Mouse (Mus musculus): ENCODE measurements around the gene Kiss1r. TPM values are rescaled to one million over a fixed set of nuclear protein-coding genes. Genes with fewer than 3 reads are reported as not detected.

The Kiss1r gene
- total and polyA plus RNA-seq, 3 experiments = 0.10 to 1.5 (median 0.25) TPM

DNA sequence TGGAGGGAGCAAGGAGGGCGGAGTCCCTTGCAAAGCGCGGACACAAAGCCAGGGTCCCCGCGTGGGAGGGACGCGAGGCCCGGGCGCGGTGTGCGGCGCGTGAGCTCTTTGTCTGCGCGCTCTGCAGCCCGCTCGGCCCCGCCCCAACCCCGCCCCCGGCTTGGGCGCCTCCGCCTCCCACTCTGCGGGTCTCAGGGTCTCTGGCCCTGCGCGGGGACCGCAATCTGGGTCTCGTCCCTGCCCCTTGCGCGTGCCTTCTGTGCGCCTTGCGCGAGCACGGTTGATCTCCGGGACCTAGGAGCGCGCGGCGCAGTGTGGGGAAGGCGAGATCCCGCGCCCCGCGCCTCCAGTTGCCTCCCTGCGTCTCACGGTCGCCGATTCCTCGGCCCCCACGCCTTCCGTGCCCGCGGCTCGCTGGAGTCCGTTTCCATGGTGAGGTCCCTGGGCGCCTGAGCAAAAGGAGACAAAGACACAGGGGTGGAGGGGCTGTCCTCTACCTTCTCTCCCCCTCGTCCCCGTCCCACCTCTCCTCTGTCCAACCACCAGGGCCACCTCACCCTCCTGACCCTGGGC lies 42.4 kb upstream of the Kiss1r start, which contains the start of the genes Prtn3 and Plppr3:
Gene Prtn3 (plus strand): TSS at position 187 of the 573 bp plus-strand sequence.
Gene Plppr3 (minus strand): TSS at position 345 of the 573 bp plus-strand sequence.
- peak within 1 kb of the TSS; percentile 69 for H3K9ac ChIP-seq (ENCODE audit: low read depth, low read length)
- peak within 1 kb of the TSS; percentile 52 for H3K4me3 ChIP-seq
- peaks cover 7% of the 10 kb centered on the region for H3K4me1 ChIP-seq (ENCODE audit: control insufficient read depth, insufficient read depth, low read length)
- no peaks in the 10 kb centered on the region for H3K36me3 ChIP-seq (ENCODE audit: control insufficient read depth, insufficient read depth, low read length)
- no peaks in the 10 kb centered on the region for H3K79me2 ChIP-seq (replicated peaks; ENCODE audit: control insufficient read depth, insufficient read depth, low read length)
- peaks cover 4% of the 10 kb centered on the region; the same call in 1 of the 2 replicates for H3K27me3 ChIP-seq (ENCODE audit: control insufficient read depth, insufficient read depth, low read length)
- intact Hi-C loops (cut with DNase I) = no loop called here
- no peak within 1 kb of the TSS for H3K27ac ChIP-seq
- TF ChIP-seq POLR2A (IDR thresholded peaks at IDR 0.05; ENCODE audit: insufficient read depth, low read depth, low read length) (no peak), CTCF (IDR thresholded peaks at IDR 0.05) (no peak), EP300 (IDR thresholded peaks at IDR 0.05; ENCODE audit: insufficient read depth, low read depth, low read length) (no peak)
- DNase-seq = peak; percentile 27 to 43
- WGBS = under 1% methylated on average over 57 of the region's 57 CpGs

DNA sequence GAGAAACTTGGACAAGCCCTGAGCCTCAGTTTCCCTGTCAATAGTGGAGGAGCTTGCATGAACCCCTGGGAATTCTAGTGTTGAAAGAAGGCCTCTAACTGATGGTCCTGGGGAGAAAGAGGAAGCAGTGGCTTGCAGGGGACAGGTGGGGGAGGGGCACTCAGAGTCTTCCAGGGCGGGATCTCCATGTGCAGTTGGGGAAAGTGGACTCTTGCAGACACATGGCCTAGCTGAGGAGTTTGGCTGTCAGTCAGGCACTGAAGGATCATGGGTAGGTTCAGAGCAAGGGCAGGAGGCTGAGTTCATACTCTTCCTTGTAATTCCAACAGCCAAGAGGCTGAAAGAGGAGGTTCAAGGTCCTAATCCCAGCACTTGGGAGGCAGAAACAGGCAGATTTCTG lies 39.6 kb upstream of the Kiss1r start:
- Histone ChIP-seq H3K4me1 (ENCODE audit: control insufficient read depth, insufficient read depth, low read length) (peaks cover 7% of the 10 kb centered on the region), H3K36me3 (ENCODE audit: control insufficient read depth, insufficient read depth, low read length) (no peaks in the 10 kb centered on the region), H3K9ac (ENCODE audit: low read depth, low read length) (no peak overlapping the region), H3K4me3 (no peak overlapping the region), H3K79me2 (replicated peaks; ENCODE audit: control insufficient read depth, insufficient read depth, low read length) (no peaks in the 10 kb centered on the region), H3K27me3 (ENCODE audit: control insufficient read depth, insufficient read depth, low read length) (peaks cover 4% of the 10 kb centered on the region; the same call in 1 of the 2 replicates), H3K27ac (no peak overlapping the region)
- TF ChIP-seq CTCF (IDR thresholded peaks at IDR 0.05) (no peak), EP300 (IDR thresholded peaks at IDR 0.05; ENCODE audit: insufficient read depth, low read depth, low read length) (no peak), POLR2A (IDR thresholded peaks at IDR 0.05; ENCODE audit: insufficient read depth, low read depth, low read length) (no peak)
- intact Hi-C loops (cut with DNase I) = no loop called here
- WGBS = 61% methylated on average over 1 of the region's 1 CpGs
- DNase-seq = no peak

DNA sequence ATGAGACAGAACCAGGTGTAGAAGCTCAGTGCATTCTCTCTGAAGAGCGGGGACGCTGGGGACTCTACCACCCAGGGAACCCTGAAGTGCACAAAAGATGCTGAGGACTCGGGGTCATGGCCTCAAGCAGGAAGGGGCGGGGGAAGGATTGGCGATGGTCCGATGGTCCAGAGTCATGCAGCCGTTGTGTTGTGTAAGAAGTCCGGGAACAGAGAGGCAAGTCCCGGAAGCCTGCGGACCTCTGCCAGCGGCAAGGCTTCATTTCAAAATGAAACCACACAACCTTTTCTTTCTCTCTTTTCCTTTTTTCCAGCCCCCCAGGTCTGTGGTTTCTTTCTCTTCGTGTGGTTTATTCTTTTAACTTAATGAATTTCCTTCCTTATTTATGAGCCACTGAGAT lies 39.0 kb upstream of the Kiss1r start:
- H3K36me3 ChIP-seq (ENCODE audit: control insufficient read depth, insufficient read depth, low read length) = no peaks in the 10 kb centered on the region
- H3K9ac ChIP-seq (ENCODE audit: low read depth, low read length) = no peak overlapping the region
- H3K27ac ChIP-seq = peak overlapping the region; percentile 26; the same call in 1 of the 2 replicates
- no peak overlapping the region for H3K4me3 ChIP-seq
- H3K4me1 ChIP-seq (ENCODE audit: control insufficient read depth, insufficient read depth, low read length) = peaks cover 7% of the 10 kb centered on the region
- TF ChIP-seq EP300 (IDR thresholded peaks at IDR 0.05; ENCODE audit: insufficient read depth, low read depth, low read length) = 0 out of 2 replicates have a peak, but pooled peaks have one; percentile 39
- no peak for TF ChIP-seq CTCF (IDR thresholded peaks at IDR 0.05)
- peak; percentile 61 to 74 for DNase-seq
- no peaks in the 10 kb centered on the region for H3K79me2 ChIP-seq (replicated peaks; ENCODE audit: control insufficient read depth, insufficient read depth, low read length)
- peaks cover 4% of the 10 kb centered on the region; the same call in 1 of the 2 replicates for H3K27me3 ChIP-seq (ENCODE audit: control insufficient read depth, insufficient read depth, low read length)
- 32% methylated on average over 12 of the region's 12 CpGs for WGBS
- intact Hi-C loops (cut with DNase I) = no loop called here

DNA sequence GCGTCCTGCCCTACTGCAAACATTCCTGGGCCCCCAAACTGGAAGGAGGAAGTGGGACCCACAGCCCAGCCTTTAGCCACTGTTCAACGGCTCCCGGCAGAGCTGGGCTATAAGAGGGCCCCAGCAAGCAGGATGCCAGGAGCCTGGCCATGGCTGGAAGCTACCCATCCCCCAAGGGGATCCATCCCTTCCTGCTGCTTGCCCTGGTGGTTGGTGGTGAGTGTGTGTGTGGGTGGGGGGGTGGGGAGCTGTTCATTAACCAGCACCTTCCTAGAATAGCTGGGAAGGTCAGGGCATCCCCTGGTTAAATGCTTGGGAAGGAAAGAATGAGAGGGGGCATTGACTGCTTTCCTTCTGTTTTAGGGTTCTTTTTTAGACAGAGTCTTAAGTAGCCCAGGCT lies 37.2 kb upstream of the Kiss1r start:
- Histone ChIP-seq H3K27ac (no peak overlapping the region), H3K9ac (ENCODE audit: low read depth, low read length) (no peak overlapping the region), H3K79me2 (replicated peaks; ENCODE audit: control insufficient read depth, insufficient read depth, low read length) (no peaks in the 10 kb centered on the region), H3K27me3 (ENCODE audit: control insufficient read depth, insufficient read depth, low read length) (0 out of 2 replicates have a peak, but pooled peaks cover 1% of the 10 kb centered on the region), H3K36me3 (ENCODE audit: control insufficient read depth, insufficient read depth, low read length) (no peaks in the 10 kb centered on the region), H3K4me1 (ENCODE audit: control insufficient read depth, insufficient read depth, low read length) (peaks cover 6% of the 10 kb centered on the region), H3K4me3 (no peak overlapping the region)
- DNase-seq = no peak
- TF ChIP-seq EP300 (IDR thresholded peaks at IDR 0.05; ENCODE audit: insufficient read depth, low read depth, low read length) = no peak
- no peak for TF ChIP-seq CTCF (IDR thresholded peaks at IDR 0.05)
- TF ChIP-seq POLR2A (IDR thresholded peaks at IDR 0.05; ENCODE audit: insufficient read depth, low read depth, low read length) = no peak
- 45% methylated on average over 3 of the region's 3 CpGs for WGBS
- intact Hi-C loops (cut with DNase I) = no loop called here

DNA sequence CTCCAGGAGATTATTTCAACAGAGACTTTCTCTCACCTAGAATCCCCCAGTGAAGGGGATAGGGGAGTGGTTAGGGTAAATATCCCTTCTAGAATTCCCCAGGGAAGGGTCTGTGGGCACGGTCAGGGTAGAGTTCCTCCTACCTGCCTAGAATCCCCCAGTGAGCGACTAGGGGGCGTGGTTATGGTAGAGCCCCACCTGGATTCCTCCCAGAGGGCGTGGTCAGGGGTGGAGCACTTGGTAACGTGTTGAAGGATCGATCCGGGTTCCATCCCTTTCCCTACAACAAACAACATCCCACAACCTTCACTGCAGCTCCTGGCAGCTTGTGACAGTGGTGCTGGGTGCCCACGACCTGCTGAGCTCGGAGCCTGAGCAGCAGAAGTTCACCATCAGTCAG lies 36.0 kb upstream of the Kiss1r start:
- no peak overlapping the region for H3K9ac ChIP-seq (ENCODE audit: low read depth, low read length)
- no peaks in the 10 kb centered on the region for H3K27me3 ChIP-seq (ENCODE audit: control insufficient read depth, insufficient read depth, low read length)
- no peak for DNase-seq
- no peak overlapping the region for H3K27ac ChIP-seq
- TF ChIP-seq POLR2A (IDR thresholded peaks at IDR 0.05; ENCODE audit: insufficient read depth, low read depth, low read length) = no peak
- no peak for TF ChIP-seq CTCF (IDR thresholded peaks at IDR 0.05)
- no peak for TF ChIP-seq EP300 (IDR thresholded peaks at IDR 0.05; ENCODE audit: insufficient read depth, low read depth, low read length)
- 45% methylated on average over 9 of the region's 9 CpGs for WGBS
- no peaks in the 10 kb centered on the region for H3K79me2 ChIP-seq (replicated peaks; ENCODE audit: control insufficient read depth, insufficient read depth, low read length)
- H3K36me3 ChIP-seq (ENCODE audit: control insufficient read depth, insufficient read depth, low read length) = no peaks in the 10 kb centered on the region
- peaks cover 6% of the 10 kb centered on the region for H3K4me1 ChIP-seq (ENCODE audit: control insufficient read depth, insufficient read depth, low read length)
- no peak overlapping the region for H3K4me3 ChIP-seq
- intact Hi-C loops (cut with DNase I) = loop anchor here (5.0 kb wide), 1 partner anchor 48 kb away; no protein-coding TSS in a partner anchor

DNA sequence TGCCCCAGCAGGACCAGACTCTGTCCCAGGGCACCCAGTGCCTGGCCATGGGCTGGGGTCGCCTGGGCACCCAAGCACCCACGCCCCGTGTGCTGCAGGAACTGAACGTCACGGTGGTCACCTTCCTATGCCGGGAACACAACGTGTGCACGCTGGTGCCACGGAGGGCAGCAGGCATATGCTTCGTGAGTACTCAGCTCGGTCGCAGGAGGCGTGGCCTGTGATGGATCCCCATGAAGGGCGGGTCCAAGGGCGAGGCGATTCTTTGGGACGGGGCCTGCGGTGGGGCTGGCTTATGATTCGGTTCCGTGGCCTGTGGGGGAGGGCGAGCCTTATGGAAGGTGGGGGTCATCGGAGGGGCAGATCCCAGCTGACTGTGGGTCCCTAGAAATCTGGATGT lies 34.8 kb upstream of the Kiss1r start:
- Histone ChIP-seq H3K27me3 (ENCODE audit: control insufficient read depth, insufficient read depth, low read length) (no peaks in the 10 kb centered on the region), H3K36me3 (ENCODE audit: control insufficient read depth, insufficient read depth, low read length) (no peaks in the 10 kb centered on the region), H3K9ac (ENCODE audit: low read depth, low read length) (0 out of 2 replicates have a peak overlapping the region, but pooled peaks have one; percentile 16), H3K4me1 (ENCODE audit: control insufficient read depth, insufficient read depth, low read length) (peaks cover 6% of the 10 kb centered on the region), H3K27ac (no peak overlapping the region), H3K4me3 (no peak overlapping the region), H3K79me2 (replicated peaks; ENCODE audit: control insufficient read depth, insufficient read depth, low read length) (no peaks in the 10 kb centered on the region)
- DNase-seq = no peak
- intact Hi-C loops (cut with DNase I) = loop anchor here (2.0 to 5.0 kb wide), 2 partner anchors 25 to 50 kb away; no protein-coding TSS in a partner anchor
- TF ChIP-seq EP300 (IDR thresholded peaks at IDR 0.05; ENCODE audit: insufficient read depth, low read depth, low read length) (no peak), POLR2A (IDR thresholded peaks at IDR 0.05; ENCODE audit: insufficient read depth, low read depth, low read length) (no peak), CTCF (IDR thresholded peaks at IDR 0.05) (no peak)
- 12% methylated on average over 22 of the region's 22 CpGs for WGBS

Measured in heart, adult 2 months (tissue).